Mouse (Mus musculus) cortical plate, adult 2 months (tissue): Measurements from ENCODE around the gene Zp3. TPM values are rescaled to one million over a fixed set of nuclear protein-coding genes. Genes with fewer than 3 reads are reported as not detected.

Experiments
- H3K27ac ChIP-seq: fragments of 200-500 bp; 2 replicates; pipeline ENCODE4 v1.5.1; 2012; ENCODE audit warnings: low read length, control low read depth, inconsistent platforms; ENCODE audit not compliant: insufficient read depth
- H3K4me1 ChIP-seq: fragments of 200-500 bp; 2 replicates; pipeline ENCODE4 v1.6.1; 2011; ENCODE audit warnings: low read length; ENCODE audit not compliant: control insufficient read depth, insufficient read depth
- H3K4me3 ChIP-seq: fragments of 200-500 bp; 2 replicates; pipeline ENCODE4 v1.5.1; 2011; ENCODE audit warnings: mild to moderate bottlenecking, low read length, control low read depth; ENCODE audit not compliant: insufficient read depth
- CTCF ChIP-seq: fragments of 200-500 bp; IDR thresholded peaks from 2 replicates; pipeline ENCODE4 v1.5.1; 2011; ENCODE audit warnings: mild to moderate bottlenecking, control low read depth, low read length; ENCODE audit not compliant: insufficient read depth; ENCODE audit errors: extremely low read depth
- POLR2A ChIP-seq: fragments of 200-500 bp; IDR thresholded peaks from 2 replicates; pipeline ENCODE4 v1.6.1; 2011; ENCODE audit warnings: mild to moderate bottlenecking, low read length, control low read depth; ENCODE audit not compliant: insufficient read depth; ENCODE audit errors: extremely low read depth
- polyA plus RNA-seq: library from polyadenylated mRNA; depleted of rRNA; stranded (reverse); fragments of >200 nt; gene quantifications from 2 replicates; pipeline ENCODE4 v1.2.3, GENCODE M21; 2012

The Zp3 gene
- polyA plus RNA-seq, 1 experiment = not detected

DNA sequence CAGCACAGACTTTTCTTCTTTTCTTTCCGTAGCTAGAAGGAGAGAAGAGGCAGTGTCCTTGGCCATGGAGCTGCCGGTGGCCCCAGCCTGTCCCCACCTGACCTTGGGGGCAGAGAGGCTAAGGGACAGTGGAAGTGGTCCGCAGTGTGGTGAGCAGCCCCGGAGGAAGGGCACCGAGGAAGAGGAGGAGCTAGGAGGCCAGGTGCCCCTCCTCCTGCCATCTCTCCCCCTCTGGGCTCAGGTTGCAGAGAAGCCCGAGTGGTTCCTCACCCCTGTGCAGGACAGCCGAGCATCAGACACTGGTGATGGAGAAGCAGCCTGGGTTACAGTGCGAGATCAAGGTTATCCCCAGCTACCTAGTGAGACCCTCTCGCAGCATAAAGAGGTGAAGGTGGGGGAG is 5.5 kb upstream of the Zp3 start, which contains the start of gene Ssc4d:
Gene Ssc4d (minus strand): TSS at position 167 of the 400 bp plus-strand sequence.
- H3K4me1 ChIP-seq = no peaks in the 10 kb centered on the region
- H3K27ac ChIP-seq = no peak within 1 kb of the TSS
- H3K4me3 ChIP-seq = no peak within 1 kb of the TSS
- TF ChIP-seq POLR2A = no peak
- no peak for TF ChIP-seq CTCF

GRCm38 (mm10) chr5:135975893-135976668 is 3.8 kb upstream of the Zp3 start:
- H3K4me3 ChIP-seq = no peak overlapping the region
- no peaks in the 10 kb centered on the region for H3K4me1 ChIP-seq
- no peak overlapping the region for H3K27ac ChIP-seq
- TF ChIP-seq CTCF (no peak), POLR2A (no peak)

DNA sequence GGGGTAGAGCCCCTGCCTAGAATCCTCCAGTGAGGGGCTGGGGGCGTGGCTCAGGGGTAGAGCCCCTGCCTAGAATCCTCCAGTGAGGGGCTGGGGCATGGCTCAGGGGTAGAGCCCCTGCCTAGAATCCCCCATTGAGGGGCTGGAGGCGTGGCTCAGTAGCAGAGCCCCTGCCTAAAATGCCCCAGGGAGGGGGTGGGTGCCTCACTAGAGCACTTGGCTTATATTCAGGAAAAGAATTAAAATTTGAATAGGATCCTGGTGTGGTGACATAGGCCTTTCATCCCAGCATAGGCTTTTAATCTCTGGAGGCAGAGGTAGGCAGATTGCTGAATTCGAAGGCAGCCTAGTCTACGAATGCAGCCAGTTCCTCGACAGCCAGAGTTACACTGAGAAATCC is 518 bp upstream of the Zp3 start:
- no peak for TF ChIP-seq CTCF
- TF ChIP-seq POLR2A = no peak
- Histone ChIP-seq H3K4me1 (no peaks in the 10 kb centered on the region), H3K4me3 (no peak overlapping the region), H3K27ac (no peak overlapping the region)

DNA sequence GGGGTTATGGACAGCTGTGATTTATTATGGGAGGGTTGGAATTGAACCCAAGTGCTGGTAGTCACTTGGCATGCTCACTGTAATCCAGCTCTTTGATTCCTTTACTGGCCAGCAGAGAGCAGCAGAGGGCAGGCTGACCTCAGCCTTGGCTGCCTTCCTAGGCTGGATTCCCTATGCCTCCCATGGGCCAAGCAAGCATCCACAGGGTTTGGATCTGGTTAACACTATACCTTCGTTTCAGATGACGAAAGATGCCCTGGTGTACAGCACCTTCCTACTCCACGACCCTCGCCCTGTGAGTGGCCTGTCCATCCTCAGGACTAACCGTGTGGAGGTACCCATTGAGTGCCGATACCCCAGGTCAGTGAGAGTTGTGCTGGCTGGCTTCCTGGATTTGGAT is 2.5 kb downstream of the Zp3 start:
- Histone ChIP-seq H3K4me3 (no peak overlapping the region), H3K4me1 (no peaks in the 10 kb centered on the region), H3K27ac (no peak overlapping the region)
- peak; percentile 85 for TF ChIP-seq CTCF
- TF ChIP-seq POLR2A = no peak

DNA sequence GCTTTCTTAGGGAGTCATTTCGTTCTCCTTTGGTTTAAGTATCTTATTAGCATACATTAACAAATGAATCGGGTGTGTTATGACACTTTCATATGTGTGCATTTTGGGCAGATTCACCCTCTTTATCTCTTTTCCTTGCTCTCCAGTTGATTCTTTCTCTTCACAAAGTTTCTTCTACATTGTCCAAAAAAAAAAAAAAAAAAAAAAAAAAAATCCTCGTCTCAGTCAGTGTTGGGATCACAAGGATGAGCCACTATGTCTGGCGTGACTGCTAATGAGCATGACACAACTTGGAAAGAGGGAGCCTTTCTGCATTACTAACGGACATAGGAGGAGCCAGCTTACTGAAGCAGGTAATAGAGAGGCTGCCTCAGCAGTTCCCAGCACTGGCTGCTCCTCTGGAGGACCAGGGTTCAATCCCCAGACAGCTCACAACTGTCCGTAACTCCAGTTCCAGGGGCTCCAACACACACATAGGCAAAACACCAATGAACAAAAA is 4.7 kb downstream of the Zp3 start:
- TF ChIP-seq POLR2A (no peak), CTCF (no peak)
- Histone ChIP-seq H3K27ac (no peak overlapping the region), H3K4me3 (no peak overlapping the region), H3K4me1 (no peaks in the 10 kb centered on the region)

DNA sequence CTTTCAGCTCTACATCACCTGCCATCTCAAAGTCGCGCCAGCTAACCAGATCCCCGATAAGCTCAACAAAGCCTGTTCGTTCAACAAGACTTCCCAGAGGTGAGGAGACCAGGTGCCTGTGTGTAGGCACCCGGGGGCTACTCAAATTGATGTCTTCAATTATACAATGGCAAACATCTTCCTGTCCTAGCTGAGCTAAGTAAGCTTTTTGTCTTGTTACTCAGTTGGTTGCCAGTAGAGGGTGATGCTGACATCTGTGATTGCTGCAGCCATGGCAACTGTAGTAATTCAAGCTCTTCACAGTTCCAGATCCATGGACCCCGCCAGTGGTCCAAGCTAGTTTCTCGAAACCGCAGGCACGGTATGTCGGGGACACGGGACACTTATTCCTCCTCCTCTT is 7.3 kb downstream of the Zp3 start:
- TF ChIP-seq POLR2A = no peak
- peak; percentile 47 for TF ChIP-seq CTCF
- Histone ChIP-seq H3K4me3 (no peak overlapping the region), H3K4me1 (no peaks in the 10 kb centered on the region), H3K27ac (no peak overlapping the region)

- Histone ChIP-seq H3K4me1 (no peaks in the 10 kb centered on the region; the same call in 1 of the 2 replicates), H3K4me3 (no peak overlapping the region), H3K27ac (no peak overlapping the region)
- TF ChIP-seq POLR2A (no peak), CTCF (no peak)
Observed at GRCm38 (mm10) chr5:135990601-135991000, 10.7 kb downstream of the Zp3 start.

- no peaks in the 10 kb centered on the region; the same call in 1 of the 2 replicates for H3K4me1 ChIP-seq
- H3K4me3 ChIP-seq = no peak overlapping the region
- TF ChIP-seq CTCF (no peak), POLR2A (no peak)
- no peak overlapping the region for H3K27ac ChIP-seq
Observed at GRCm38 (mm10) chr5:135993381-135993965, 13.6 kb downstream of the Zp3 start.

DNA sequence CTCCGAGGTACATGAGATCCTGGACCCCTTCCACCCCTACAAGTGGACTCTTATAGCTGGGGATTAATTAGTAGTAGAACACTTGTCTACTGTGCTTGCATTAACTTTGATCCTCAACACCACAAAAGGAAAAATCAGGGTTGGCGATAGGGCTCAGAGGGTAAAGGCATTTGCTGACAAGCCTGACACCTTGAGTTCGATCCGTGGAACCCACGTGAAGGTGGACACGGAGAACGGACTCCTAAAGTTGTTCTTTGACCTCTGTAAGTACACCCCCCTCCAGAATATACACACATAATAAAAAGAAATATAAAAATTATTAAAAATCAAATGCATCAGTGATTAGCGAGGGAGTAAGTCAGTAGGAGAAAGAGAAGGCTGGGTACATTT is 14.4 kb downstream of the Zp3 start:
- Histone ChIP-seq H3K27ac (no peak overlapping the region), H3K4me1 (no peaks in the 10 kb centered on the region; the same call in 1 of the 2 replicates), H3K4me3 (peak overlapping the region; percentile 68; the same call in 1 of the 2 replicates)
- TF ChIP-seq POLR2A (no peak), CTCF (no peak)
